14 mouse cellular contexts compared by ENCODE assay signal in genomic region chr11:105946694-105947154, GRCm38 (mm10). TPM values are rescaled to one million over a fixed set of nuclear protein-coding genes. Genes with fewer than 3 reads are reported as not detected.
A peak's percentile ranks its signal among the peaks of the same experiment; 100 is the strongest.
DNase-seq lines count a peak whose midpoint lies in the region; ATAC-seq and TF ChIP-seq lines count a peak whose summit lies in the region.
"Had no signal": no experiment of that assay in that cellular context is flagged by ENCODE, and none has a peak within 500 bp of the region (broad histone marks: within the 10 kb centered on the region; RNA-seq: fewer than 3 reads in every experiment).

No protein-coding gene starts in this region.

- peak; percentile 38 for DNase-seq in limb, embryonic 14.5 days (ENCODE audit: low spot score)
- DNase-seq in limb, embryonic 10.5 days (ENCODE audit: low spot score): no peak
- DNase-seq in R1 (ENCODE audit: low read depth, low spot score): peak; percentile 86
- no peak for DNase-seq in intestine, embryonic 14.5 days (ENCODE audit: low spot score)
- DNase-seq in cerebellum, adult 18-20 months: no peak
- no peak for DNase-seq in gastrocnemius, postnatal 10 days
- DNase-seq: adrenal gland, postnatal 36 days; cerebellum, postnatal 14 days; heart, postnatal 14 days had no signal

- ATAC-seq in limb, embryonic 14.5 days (ENCODE audit: low FRiP score, low read depth): no peak
- ATAC-seq in intestine, embryonic 14.5 days (replicated peaks; ENCODE audit: low FRiP score, low TSS enrichment, low read depth): no peak
- peak; percentile 62 for ATAC-seq in megakaryocyte progenitor cell, adult 5-6 weeks (replicated peaks; ENCODE audit: poor library complexity)
- ATAC-seq in midbrain, embryonic 15.5 days (replicated peaks): no peak

- no peak overlapping the region for H3K27ac ChIP-seq in limb, embryonic 14.5 days (replicated peaks; ENCODE audit: low read depth, low read length)
- no peak overlapping the region for H3K27ac ChIP-seq in limb, embryonic 10.5 days
- H3K27ac ChIP-seq in intestine, embryonic 14.5 days (ENCODE audit: low read depth): 0 out of 2 replicates have a peak overlapping the region, but pooled peaks have one; percentile 24
- no peak overlapping the region for H3K27ac ChIP-seq in midbrain, embryonic 15.5 days
- H3K27ac ChIP-seq: liver, embryonic 15.5 days; neural tube, embryonic 13.5 days had no signal

- no peaks in the 10 kb centered on the region for H3K27me3 ChIP-seq in limb, embryonic 14.5 days (ENCODE audit: control insufficient read depth, insufficient read depth, low read length)
- peaks cover 45% of the 10 kb centered on the region for H3K27me3 ChIP-seq in limb, embryonic 10.5 days (ENCODE audit: low read depth, poor library complexity, severe bottlenecking)
- peaks cover 8% of the 10 kb centered on the region; the same call in 1 of the 2 replicates for H3K27me3 ChIP-seq in intestine, embryonic 14.5 days (replicated peaks; ENCODE audit: control insufficient read depth, insufficient read depth, low read length)
- H3K27me3 ChIP-seq in midbrain, embryonic 15.5 days (replicated peaks): no peaks in the 10 kb centered on the region

- no peak for TF ChIP-seq POLR2A in limb, embryonic 14.5 days (IDR thresholded peaks at IDR 0.05; ENCODE audit: borderline replicate concordance, extremely low read depth, insufficient read depth, insufficient read length)

- no peak overlapping the region for H3K4me2 ChIP-seq in limb, embryonic 14.5 days (replicated peaks; ENCODE audit: low read depth, low read length, severe bottlenecking)
- no peak overlapping the region for H3K4me2 ChIP-seq in intestine, embryonic 14.5 days (ENCODE audit: low read length)
- no peak overlapping the region for H3K4me2 ChIP-seq in midbrain, embryonic 15.5 days
- H3K4me2 ChIP-seq: liver, embryonic 15.5 days; neural tube, embryonic 13.5 days had no signal

- 41% methylated on average over 11 of the region's 11 CpGs for WGBS in limb, embryonic 14.5 days
- 51% methylated on average over 11 of the region's 11 CpGs for WGBS in limb, embryonic 10.5 days
- WGBS in intestine, embryonic 14.5 days: 35% methylated on average over 11 of the region's 11 CpGs
- 55% methylated on average over 11 of the region's 11 CpGs for WGBS in midbrain, embryonic 15.5 days

- H3K4me3 ChIP-seq in limb, embryonic 14.5 days (replicated peaks; ENCODE audit: low read length): no peak overlapping the region
- no peak overlapping the region for H3K4me3 ChIP-seq in limb, embryonic 10.5 days
- no peak overlapping the region for H3K4me3 ChIP-seq in intestine, embryonic 14.5 days (ENCODE audit: low read depth, low read length)
- no peak overlapping the region for H3K4me3 ChIP-seq in midbrain, embryonic 15.5 days
- H3K4me3 ChIP-seq: liver, embryonic 15.5 days; neural tube, embryonic 13.5 days had no signal

- peaks cover 10% of the 10 kb centered on the region; the same call in 1 of the 2 replicates for H3K4me1 ChIP-seq in limb, embryonic 14.5 days (ENCODE audit: control insufficient read depth, insufficient read depth, low read length)
- H3K4me1 ChIP-seq in limb, embryonic 10.5 days: peaks cover 42% of the 10 kb centered on the region
- peaks cover 9% of the 10 kb centered on the region; the same call in 1 of the 2 replicates for H3K4me1 ChIP-seq in intestine, embryonic 14.5 days (replicated peaks; ENCODE audit: control insufficient read depth, insufficient read depth, low read length)
- peaks cover 24% of the 10 kb centered on the region for H3K4me1 ChIP-seq in midbrain, embryonic 15.5 days

- H3K36me3 ChIP-seq in limb, embryonic 14.5 days (ENCODE audit: control insufficient read depth, insufficient read depth, low read length): no peaks in the 10 kb centered on the region
- no peaks in the 10 kb centered on the region for H3K36me3 ChIP-seq in limb, embryonic 10.5 days
- no peaks in the 10 kb centered on the region for H3K36me3 ChIP-seq in intestine, embryonic 14.5 days (ENCODE audit: control insufficient read depth, insufficient read depth, low read length)
- no peaks in the 10 kb centered on the region for H3K36me3 ChIP-seq in midbrain, embryonic 15.5 days (replicated peaks)
- H3K36me3 ChIP-seq: liver, embryonic 15.5 days; neural tube, embryonic 13.5 days had no signal

- H3K9ac ChIP-seq in limb, embryonic 14.5 days (ENCODE audit: low read depth, low read length, severe bottlenecking): no peak overlapping the region
- no peak overlapping the region for H3K9ac ChIP-seq in intestine, embryonic 14.5 days (ENCODE audit: low read length)
- no peak overlapping the region for H3K9ac ChIP-seq in midbrain, embryonic 15.5 days
- H3K9ac ChIP-seq: liver, embryonic 15.5 days; neural tube, embryonic 13.5 days had no signal

- H3K9me3 ChIP-seq in limb, embryonic 14.5 days (ENCODE audit: control insufficient read depth, low read length): no peaks in the 10 kb centered on the region
- H3K9me3 ChIP-seq in limb, embryonic 10.5 days (replicated peaks): no peaks in the 10 kb centered on the region
- no peaks in the 10 kb centered on the region for H3K9me3 ChIP-seq in intestine, embryonic 14.5 days (ENCODE audit: control insufficient read depth, low read length)
- H3K9me3 ChIP-seq in midbrain, embryonic 15.5 days: no peaks in the 10 kb centered on the region
- H3K9me3 ChIP-seq: liver, embryonic 15.5 days; neural tube, embryonic 13.5 days had no signal

RNA-seq across cellular contexts. Expression of gene Cyb561, which starts 6.4 kb away (rescaled TPM):
- 7.6 and 9.1 TPM in 2 replicates for polyA plus RNA-seq in limb, embryonic 14.5 days (2012; rRNA removed)
- 15.8 and 17.7 TPM in 2 replicates for polyA plus RNA-seq in limb, embryonic 14.5 days (2014; fragmentation: Nextera tagmentation; extraction: Ambion mirVana)
- 6.2 and 7.1 TPM in 2 replicates for polyA plus RNA-seq in limb, embryonic 10.5 days (2016; fragmentation: Nextera tagmentation; extraction: Ambion mirVana)
- polyA plus RNA-seq in intestine, embryonic 14.5 days (2014; fragmentation: Nextera tagmentation; extraction: Ambion mirVana): 38.1 TPM in 2 replicates
- 0.52 and 0.90 TPM in 2 replicates for total RNA-seq in megakaryocyte progenitor cell, adult 5-6 weeks (2015)
- total RNA-seq in megakaryocyte progenitor cell, adult 5-6 weeks (2017): 0.68 and 0.96 TPM in 2 replicates
- polyA plus RNA-seq in midbrain, embryonic 15.5 days (2015; fragmentation: Nextera tagmentation; extraction: Ambion mirVana): 70.2 and 70.5 TPM in 2 replicates
- total RNA-seq in gastrocnemius, postnatal 10 days (2021): 1 to 10 TPM; 5.8 to 6.6 TPM

RNA-seq across cellular contexts. Expression of gene Ace, which starts 21.0 kb away (rescaled TPM):
- 1.4 and 1.5 TPM in 2 replicates for polyA plus RNA-seq in limb, embryonic 14.5 days (2012; rRNA removed)
- polyA plus RNA-seq in limb, embryonic 14.5 days (2014; fragmentation: Nextera tagmentation; extraction: Ambion mirVana): 1.1 and 1.2 TPM in 2 replicates
- polyA plus RNA-seq in limb, embryonic 10.5 days (2016; fragmentation: Nextera tagmentation; extraction: Ambion mirVana): 0.08 and 0.16 TPM in 2 replicates
- 1.4 TPM in 2 replicates for polyA plus RNA-seq in intestine, embryonic 14.5 days (2014; fragmentation: Nextera tagmentation; extraction: Ambion mirVana)
- 0.15 and 0.59 TPM in 2 replicates for total RNA-seq in megakaryocyte progenitor cell, adult 5-6 weeks (2015)
- 0.04 and 0.10 TPM in 2 replicates for total RNA-seq in megakaryocyte progenitor cell, adult 5-6 weeks (2017)
- polyA plus RNA-seq in midbrain, embryonic 15.5 days (2015; fragmentation: Nextera tagmentation; extraction: Ambion mirVana): 6.1 and 6.5 TPM in 2 replicates
- 10 to 100 TPM; 40.0 to 40.5 TPM for total RNA-seq in gastrocnemius, postnatal 10 days (2021)

RNA-seq across cellular contexts. Expression of gene Ace3, which starts 47.8 kb away (rescaled TPM):
- not detected in 2 replicates for polyA plus RNA-seq in limb, embryonic 14.5 days (2012; rRNA removed)
- not detected in 2 replicates for polyA plus RNA-seq in limb, embryonic 14.5 days (2014; fragmentation: Nextera tagmentation; extraction: Ambion mirVana)
- not detected in 2 replicates for polyA plus RNA-seq in limb, embryonic 10.5 days (2016; fragmentation: Nextera tagmentation; extraction: Ambion mirVana)
- not detected in 2 replicates for polyA plus RNA-seq in intestine, embryonic 14.5 days (2014; fragmentation: Nextera tagmentation; extraction: Ambion mirVana)
- total RNA-seq in megakaryocyte progenitor cell, adult 5-6 weeks (2015): not detected in 2 replicates
- total RNA-seq in megakaryocyte progenitor cell, adult 5-6 weeks (2017): not detected in 2 replicates
- not detected in 2 replicates for polyA plus RNA-seq in midbrain, embryonic 15.5 days (2015; fragmentation: Nextera tagmentation; extraction: Ambion mirVana)
- not detected for total RNA-seq in gastrocnemius, postnatal 10 days (2021)
- total RNA-seq: adrenal gland, postnatal 36 days; heart, postnatal 14 days had no signal
- polyA plus RNA-seq: liver, embryonic 15.5 days; neural tube, embryonic 13.5 days; spleen, adult 2 months had no signal

Comparison
In these comparisons a context has a peak if more than half of its experiments do, and no peak if none do; other contexts are left out.
1. DNase-seq: peak in limb, embryonic 14.5 days (single experiment) and R1 (single experiment); none in limb, embryonic 10.5 days (single experiment), intestine, embryonic 14.5 days (single experiment), cerebellum, adult 18-20 months (0 of 2) and gastrocnemius, postnatal 10 days (single experiment).